Mouse (Mus musculus) CD4-positive, CD25-positive, alpha-beta regulatory T cell, adult 4 months (primary cell): Measurements from ENCODE around the gene Insig1. TPM values are rescaled to one million over a fixed set of nuclear protein-coding genes. Genes with fewer than 3 reads are reported as not detected.

Experiments
- ATAC-seq: one replicate; pipeline ENCODE4 v1.8.0; 2017
- polyA plus RNA-seq, 2 experiments: library from polyadenylated mRNA; unstranded; fragments of 100-300 nt; shearing (Covaris generic); gene quantifications; one replicate each; pipeline ENCODE4 v1.2.1; 2017

Gene Insig1
- polyA plus RNA-seq, 2 experiments from 2014 or later, result 28.0 to 32.8 TPM

DNA sequence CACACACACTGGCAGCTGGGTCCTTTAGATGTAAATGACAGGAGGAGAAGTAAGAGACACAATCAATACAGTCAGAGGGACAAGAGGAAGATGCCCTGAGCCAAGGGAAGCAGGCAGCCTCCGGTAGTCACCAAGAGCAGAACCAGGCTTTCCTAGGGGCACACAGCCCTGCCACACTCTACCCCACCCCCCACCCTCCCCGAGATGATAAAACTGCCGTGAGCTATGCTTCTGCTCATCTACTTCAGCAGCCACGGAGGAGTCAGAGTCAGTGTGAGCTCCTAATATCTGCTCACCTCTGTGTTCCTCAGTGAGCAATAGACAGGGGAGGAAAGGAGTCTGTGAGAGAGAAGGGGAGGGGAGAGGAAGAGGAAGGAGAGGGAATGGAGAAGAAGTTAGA is 5.9 kb upstream of the Insig1 start:
- no peak for ATAC-seq

DNA sequence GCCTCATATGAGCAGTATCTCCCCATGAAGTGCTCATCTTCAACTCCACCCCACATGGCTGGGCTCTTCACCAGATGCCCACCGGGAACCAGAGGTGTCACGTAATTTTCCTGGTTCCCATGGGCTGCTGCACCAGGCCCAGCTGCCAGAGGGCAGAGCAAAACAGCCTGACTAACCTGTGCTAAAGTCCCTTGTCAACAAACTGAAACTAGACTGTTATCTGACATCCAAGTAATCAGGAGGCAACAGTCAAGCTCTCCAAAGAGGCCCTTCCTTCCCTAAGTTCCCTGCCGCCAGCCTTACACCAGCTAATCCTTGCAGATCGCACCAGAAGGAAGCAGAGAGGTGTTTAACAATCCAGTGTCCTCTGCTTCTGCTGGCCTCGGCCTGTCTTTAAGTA is 4.9 kb upstream of the Insig1 start:
- ATAC-seq, result no peak

DNA sequence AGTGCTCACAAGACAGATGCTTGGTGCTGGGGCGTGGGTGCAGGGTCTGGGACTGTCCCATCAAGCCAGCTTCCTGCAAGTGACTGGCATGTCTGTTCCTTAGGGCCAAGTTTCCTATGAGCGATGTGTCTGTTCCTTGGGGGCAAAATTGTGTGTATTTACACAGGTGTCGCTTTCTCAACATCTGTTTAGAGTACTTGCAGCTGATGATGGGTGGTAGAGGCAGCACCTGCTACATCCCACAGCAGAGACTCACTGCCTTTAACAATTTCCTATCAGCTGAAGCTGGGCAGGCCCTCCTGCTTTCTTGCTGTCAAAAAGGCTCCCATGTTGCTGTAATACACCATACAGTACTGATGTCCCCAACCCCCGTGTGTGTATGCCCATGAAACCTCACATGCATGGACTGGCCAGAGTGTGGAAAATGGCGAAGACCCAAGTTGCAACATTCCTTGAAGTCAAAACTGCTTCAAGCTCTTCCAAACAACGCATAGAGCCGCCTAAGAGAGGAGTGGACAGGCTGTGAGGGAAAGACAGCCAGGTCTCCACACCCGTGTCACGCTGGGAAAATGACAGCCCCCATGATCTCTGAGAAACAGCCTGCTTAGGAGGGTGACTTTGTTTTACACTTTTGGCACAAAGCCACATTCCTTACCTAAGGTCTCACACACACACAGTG is 875 bp upstream of the Insig1 start:
- ATAC-seq, result peak; percentile 7

DNA sequence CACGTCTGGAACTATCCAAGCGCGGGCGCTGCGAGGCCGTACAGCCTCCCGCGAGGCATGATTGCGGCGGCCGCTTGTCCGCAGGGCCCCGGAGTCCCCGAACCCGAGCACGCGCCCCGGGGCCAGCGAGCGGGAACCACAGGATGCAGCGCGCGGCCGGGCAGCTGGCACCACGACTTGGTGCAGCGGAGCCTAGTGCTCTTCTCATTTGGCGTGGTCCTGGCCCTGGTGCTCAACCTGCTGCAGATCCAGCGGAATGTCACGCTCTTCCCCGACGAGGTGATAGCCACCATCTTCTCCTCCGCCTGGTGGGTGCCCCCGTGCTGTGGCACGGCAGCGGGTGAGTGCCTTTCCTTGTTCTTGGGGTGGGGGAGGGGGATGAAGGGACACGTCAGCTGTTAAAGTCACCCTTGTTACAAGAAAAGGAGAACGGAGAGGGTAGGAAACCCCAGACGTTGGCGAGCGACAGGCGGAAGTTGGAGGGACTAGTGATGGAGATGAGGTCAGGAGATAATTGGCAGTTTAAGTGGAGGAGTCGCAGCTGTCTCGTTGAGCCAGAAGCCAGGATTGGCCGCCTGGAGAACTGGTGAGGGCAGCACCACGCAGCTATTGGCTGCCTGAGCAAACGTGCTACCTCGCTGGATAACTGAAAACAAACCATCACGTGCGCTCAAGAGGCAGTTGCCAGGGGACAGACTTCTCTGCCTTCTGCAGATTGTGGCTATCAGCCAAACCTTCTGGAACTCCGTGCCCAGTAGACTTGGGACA is 477 bp downstream of the Insig1 start:
- ATAC-seq, result peak; percentile 75

DNA sequence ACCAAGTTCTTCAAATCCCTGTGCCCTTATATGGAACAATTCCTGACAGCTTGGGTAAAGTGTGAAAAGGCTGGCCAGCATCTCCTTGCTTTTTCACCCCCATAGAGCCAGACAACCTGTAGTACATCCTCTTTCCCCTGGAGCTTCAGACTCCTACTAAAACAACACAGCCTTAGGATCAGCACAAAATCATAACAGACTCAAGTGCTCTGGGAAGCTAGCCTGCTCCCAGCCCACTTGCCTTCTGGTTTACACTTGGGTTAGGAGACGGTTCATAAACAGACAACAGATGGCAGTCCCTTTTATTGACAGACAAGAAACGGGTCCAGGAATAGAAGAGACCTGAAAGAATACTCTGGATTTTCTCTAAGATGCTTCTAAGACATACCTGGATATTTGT is 8.3 kb downstream of the Insig1 start:
- ATAC-seq, result no peak

DNA sequence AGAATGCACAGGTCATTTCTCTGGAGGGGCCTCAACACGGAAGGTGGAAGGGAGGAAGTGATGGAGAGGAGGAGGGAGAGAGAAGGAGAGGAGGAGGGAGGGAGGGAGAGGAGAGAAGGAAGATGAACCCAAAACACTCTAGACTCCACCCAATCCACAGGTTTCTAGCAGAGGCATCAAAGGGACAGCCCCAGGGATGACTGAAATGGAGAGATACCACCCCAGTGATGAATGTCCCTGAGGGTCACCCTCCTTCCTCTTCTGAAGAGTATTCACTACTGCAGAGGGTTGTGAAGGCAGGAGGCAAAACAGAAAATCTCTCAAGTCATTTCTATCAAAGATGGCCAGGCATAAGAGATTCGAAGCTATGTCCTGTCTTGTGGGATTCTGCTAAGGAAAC is 10.0 kb downstream of the Insig1 start:
- ATAC-seq, result no peak

DNA sequence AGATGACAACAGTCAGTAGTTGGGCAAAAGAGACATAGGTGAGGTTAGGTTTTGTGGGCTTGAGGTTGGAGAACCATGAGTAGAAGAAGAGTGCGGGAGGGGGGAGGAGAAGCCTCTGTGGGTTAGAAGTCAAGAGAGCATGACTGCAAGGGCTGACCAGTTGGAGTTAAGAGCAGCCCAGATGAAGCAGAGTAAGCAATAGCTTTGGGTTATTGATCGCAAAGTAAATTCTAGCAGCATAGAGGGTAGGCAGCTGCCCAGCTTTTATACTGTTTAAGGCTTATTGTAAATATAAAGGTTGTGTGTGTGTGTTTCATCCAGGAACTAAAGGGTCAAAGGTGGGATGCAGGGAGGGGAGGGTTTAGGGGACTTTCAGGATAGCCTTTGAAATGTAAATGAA is 10.7 kb downstream of the Insig1 start:
- no peak for ATAC-seq

DNA sequence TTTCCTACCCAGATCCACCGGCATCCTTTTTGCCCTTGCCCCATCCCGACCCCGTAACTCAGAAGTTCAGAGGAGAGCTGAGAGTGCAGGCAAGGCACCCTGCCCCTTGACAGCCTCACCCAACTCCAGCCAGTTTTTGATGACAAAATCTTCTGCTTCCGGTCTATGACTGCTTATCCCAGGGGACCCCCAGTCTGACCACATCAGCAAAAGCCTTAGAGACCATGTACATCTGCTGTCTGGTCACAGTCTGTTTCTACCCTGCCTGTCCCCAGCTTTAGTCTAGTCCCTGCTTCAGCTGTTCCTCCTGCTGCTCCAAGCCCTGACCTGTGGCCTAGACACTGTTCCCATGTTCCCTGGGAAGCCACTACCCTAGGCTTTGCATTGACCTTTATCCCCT is 11.1 kb downstream of the Insig1 start:
- ATAC-seq, result no peak

DNA sequence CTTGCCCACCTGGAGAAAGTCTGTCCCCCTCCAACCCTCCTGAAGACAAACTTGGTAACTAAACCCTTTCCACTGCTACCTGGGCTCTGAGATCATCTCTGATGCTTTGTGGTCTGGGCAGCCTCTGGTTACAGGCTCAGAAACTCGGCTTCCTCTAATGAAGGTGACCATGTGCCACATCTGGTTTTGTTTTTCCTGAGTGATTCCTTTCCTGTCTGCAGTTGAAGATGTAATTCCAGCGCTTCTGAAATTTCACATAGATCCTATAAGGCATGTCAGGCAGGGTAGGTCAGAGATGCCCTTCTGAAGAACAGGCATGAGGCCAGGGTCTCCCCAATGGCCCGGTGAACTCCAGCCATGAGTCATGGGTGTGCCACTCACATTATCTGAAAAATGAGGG is 11.6 kb downstream of the Insig1 start:
- ATAC-seq, result no peak

DNA sequence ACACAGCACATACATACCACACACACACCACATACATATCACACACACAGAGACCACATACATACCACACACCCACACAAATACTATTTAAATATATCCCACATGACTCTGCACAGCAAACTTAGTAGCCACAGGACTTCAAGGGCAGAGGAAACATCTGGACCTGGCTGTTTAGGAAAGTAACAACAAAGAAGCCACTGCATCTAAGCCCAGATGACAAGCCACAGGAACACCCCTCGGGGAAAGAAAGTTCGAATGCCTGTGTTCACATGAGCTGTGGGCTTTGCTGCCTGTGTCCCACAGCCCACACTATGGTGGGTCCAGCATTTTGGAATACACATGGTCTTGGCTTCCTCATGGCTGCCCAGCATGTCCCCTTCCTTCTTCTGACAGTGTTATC is 13.6 kb downstream of the Insig1 start:
- ATAC-seq, result no peak

DNA sequence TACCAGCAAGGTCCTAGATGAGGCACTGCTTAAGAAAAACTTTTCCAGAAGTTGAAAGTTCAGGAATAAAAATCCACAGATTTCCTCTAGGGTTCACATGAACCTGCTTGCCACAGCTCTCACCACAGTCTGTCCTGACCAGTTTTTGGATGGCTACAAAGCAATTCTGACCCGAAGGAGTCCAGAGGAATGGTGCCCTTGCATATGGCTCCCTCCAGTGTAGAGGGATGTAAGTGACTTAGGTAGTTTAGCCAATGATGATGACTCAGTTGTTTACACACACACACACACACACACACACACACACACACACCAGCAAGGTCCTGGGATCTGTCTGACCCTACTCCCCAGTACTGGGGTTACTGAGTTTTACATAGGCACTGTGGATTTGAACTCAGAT is 19.4 kb downstream of the Insig1 start:
- ATAC-seq, result no peak

DNA sequence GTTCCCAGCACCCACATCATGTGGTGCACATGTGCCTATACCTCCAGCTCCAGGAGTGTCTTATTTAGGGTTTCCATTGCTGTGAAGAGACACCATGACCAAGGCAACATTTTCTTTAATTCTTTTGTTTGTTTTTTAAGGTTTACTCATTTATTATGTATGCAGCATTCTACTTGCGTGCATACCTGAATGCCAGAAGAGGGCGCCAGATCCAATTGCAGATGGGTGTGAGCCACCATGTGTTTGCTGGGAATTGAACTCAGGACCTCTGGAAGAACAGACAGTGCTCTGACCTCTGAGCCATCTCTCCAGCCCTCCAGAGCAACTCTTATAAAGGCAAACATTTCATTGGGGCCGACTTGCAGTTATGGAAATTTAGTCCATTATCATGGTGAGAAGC is 21.2 kb downstream of the Insig1 start:
- ATAC-seq, result no peak

DNA sequence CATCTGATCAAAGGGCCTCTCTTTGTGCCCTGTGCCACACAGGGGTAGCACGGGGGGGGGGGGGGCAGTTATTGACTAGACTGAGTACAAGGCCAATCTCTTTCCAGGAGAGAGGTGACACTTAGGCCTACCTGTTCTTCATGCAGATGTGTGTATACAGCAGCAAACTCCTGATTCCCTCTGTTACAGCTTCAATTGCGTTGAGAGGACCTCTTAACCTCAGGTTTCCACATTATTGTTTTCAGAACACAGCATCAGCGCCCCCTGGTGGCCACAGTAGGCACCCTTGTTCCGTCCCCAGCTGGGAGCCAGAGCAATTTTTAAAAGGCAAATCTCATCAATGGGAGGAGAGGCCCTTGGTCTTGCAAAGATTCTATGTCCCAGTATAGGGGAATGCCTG is 22.7 kb downstream of the Insig1 start:
- ATAC-seq, result peak; percentile 58

DNA sequence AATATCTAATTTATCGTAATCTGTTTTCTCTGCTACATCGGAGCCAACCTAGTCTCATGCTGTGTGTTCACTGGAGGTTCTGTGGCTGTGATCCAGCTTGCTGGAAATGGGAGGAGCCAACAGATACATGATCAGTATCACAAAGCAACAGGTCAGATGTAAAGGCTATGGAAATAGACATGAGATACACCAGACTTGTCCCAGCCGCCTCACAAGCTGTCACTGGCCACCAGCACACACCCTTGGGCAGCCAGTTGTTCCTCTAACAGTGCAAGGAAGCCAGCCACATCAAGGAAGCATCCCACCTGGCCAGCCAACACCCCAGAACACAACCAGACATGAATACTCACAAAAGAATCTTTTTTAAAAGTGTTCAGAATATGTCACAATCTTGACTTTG is 23.2 kb downstream of the Insig1 start:
- ATAC-seq, result no peak

DNA sequence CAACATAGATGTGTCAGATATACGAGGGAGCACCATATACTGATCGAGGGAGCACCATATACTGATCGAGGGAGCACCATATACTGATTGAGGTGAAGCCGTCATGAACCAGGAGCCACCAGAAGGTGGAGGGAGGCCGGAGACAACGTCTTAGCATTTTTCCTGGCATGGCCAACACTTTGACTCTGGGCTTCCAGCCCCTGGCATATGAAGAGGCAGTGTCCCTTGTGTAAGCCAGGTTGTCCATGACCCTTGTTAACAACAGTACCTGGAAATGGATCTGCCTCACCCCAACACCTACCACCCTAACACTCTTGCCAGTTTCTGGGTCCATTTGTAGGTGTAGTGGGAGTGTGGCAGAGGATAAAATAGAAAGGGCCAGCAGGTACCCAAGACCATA is 23.7 kb downstream of the Insig1 start:
- no peak for ATAC-seq

DNA sequence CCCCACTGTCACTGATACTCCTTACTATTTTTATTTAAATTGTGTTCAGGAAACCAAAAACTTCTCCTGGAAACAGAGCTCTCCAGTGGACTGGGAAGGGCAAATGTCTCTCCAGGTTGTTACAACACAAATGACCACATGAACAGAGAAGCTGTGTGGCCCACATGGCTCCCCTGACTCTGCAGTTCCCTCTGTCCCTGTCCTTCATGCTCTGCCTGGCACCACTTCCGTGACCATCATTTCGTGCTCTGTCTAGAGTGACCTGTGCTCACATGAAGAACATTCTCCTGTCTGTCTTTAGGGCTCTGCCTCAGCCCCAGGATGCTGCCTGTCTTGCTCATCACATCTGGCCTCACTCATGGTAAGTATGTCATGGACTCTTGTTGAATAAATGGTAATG is 24.5 kb downstream of the Insig1 start:
- ATAC-seq, result no peak

DNA sequence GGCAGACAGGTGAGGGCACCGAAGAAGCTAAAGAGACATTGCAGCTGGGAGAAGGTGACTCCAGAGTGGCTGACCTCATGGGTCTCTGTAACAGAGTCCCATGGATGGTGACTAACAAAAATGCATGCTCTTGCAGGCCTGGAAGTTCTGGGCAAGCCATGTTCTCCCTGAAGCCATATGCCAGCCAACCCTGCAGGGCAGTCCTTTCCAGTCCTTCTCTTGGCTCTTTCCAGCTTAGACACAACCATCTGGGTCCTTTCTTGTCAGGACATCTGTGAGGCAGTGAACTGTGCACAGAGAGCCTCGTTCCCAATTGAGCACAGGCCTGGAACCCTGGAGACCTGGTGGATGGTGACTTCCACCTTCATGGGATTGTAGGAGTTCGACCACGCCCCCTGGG is 35.8 kb downstream of the Insig1 start:
- no peak for ATAC-seq

DNA sequence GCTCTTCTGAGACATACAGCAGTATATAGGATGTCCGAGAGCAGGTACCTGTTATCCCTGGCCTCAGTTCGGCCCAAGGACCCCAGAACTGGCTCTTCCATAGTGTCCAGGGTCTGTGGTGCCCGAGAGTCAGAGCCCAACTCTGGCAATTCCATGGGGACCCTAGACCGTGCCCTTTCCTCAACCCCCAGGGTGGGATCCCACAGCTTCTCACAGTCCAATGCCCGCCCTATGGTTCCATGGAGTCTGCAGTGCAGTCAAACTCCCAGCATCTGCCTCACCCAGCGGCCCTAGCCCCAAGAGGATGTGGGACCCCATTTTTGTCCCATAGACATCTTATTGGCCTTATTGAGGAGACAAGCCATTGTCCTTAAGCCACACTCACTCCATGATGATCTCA is 36.8 kb downstream of the Insig1 start:
- ATAC-seq, result no peak

DNA sequence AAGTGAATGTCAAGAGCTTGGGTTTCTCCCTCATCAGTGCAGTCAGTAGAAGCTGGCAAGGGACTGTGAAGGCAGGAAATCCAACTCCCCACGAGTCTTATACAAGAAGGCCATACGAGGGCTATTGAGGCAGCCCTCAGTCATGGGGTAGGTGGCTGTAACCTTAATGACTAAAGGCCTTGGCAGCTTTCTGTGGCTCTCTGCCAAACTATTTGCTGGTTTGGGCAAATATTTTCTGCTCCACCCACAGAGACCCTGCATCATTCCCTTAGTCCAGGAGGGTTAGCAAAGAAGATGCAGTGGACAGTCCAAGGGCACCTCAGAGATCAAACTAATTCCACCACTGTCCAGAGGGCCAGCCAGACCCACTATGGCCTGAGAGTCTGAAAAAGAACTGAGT is 39.7 kb downstream of the Insig1 start:
- no peak for ATAC-seq

DNA sequence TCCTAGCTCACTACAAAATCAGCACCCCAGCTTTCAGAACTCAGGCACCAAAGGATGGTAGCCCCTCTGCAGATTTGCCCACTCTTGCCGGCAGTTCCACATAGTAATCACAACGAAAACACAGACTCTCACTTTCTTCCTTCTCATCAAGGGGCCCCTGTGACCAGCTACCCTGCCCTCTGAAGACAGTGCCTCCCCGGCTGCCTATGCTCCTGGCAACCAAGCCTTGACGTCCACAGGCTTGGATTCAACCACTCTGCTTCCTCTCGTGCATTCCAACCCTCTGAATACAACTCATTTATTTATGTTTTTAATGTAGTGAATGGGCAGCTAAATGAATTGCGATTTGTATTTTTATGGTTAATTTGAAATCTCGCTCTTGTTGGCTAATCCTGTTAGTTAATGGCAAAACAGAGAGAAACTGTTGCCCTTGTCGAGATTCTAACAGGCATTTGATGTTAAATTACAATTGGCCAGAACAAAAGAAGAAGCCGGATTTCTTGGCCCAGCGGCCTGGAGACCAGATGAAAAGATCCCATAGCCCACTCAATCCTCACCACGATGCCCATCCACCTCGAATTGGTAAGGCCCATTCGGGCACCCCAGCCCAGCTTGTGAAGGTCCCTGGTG is 46.2 kb downstream of the Insig1 start:
- no peak for ATAC-seq

DNA sequence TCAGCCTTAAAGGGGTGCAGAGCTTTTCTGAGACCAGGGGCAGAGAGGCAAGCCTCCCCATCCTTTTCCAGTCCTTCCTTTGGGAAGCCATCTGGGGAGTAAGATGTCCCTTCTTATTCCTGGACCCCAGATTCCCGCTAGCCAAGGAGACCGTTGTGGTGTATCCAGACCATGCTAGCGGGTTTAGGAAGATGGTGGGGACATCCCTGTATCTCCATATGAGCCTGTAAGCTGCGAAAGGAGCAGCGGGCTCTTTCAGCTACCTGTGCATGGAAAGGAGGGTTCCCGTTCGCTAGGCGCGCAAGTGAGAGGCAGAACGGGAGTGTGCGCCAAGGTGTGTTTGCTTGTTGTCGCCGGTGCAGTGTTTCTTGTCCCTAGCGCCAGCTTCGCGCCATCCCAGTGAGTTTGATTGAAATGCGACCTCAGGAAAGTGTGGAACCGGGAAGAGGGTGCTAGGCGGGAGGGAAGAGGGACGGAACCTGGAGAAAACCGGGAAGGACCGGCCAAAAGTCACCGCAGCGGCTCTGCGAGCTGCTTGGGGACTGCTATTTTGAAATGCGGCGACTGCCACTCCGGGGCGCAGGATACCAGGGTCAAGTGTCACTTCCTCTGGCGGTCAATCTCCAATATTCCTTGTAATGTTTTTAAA is 46.8 kb downstream of the Insig1 start:
- ATAC-seq, result no peak

DNA sequence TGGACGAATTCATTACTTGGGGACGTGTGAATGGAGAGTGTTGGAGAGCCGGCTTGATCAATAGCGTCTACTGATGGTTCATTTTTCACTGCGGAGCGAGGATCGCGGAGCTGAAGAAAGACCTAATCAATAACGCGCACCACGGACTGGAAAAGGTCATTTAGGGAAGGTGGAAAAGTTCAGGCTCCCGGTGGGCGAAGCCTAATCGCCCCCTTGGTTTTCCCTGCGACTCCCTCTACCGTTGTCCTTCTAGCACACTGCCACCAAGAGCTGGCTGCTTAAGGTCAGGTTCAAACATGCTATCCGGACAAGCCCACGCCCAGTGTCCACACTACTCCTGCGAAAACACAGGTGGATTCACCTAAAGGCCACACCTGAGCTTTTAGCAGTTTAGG is 47.4 kb downstream of the Insig1 start:
- no peak for ATAC-seq

DNA sequence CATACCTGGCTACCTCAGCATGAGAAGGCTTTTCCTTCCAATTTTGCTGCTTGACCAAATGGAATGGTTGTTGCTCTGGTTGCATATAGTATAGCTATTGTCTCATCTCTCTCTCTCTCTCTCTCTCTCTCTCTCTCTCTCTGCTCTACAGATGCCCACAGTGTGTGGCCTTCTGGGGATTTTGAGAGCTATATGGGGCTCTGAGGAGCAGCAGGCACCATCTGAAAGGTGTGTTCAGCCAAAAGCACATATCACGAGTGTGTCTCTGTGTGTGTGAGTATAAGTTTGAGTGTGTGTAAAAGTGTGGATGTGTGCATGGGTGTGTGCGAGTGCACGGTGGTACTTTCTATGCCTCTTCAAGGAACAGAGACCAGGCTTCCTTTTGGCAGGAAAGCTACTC is 48.4 kb downstream of the Insig1 start:
- ATAC-seq, result no peak
